Mouse (Mus musculus) MEL (cell line): ENCODE results near the gene Ablim1. TPM values are rescaled to one million over a fixed set of nuclear protein-coding genes. Genes with fewer than 3 reads are reported as not detected.

Source experiments
- DNase-seq: peaks from one replicate; pipeline ENCODE4 v3.0.0; 2011; ENCODE audit warnings: low read depth, low spot score
- H3K27ac ChIP-seq: 2 replicates; pipeline ENCODE4 v1.5.1; 2012; ENCODE audit warnings: low read depth, mild to moderate bottlenecking, control low read depth, low read length, moderate library complexity; ENCODE audit not compliant: control insufficient read depth
- H3K27me3 ChIP-seq, 2 experiments: fragments of 150-350 bp in 1 of 2; sonication (generic) in 1 of 2; 2 replicates each; pipeline ENCODE4 v1.6.1; 2012; ENCODE audit warnings: low read length in 2 of 2, mild to moderate bottlenecking in 2 of 2, improper control_type of control experiment in 1 of 2, moderate library complexity in 1 of 2; ENCODE audit not compliant: insufficient read depth in 2 of 2, control insufficient read depth in 1 of 2
- H3K36me3 ChIP-seq, 2 experiments: 2 replicates each; pipeline ENCODE4 v1.6.1; 2012 to 2014; ENCODE audit warnings: low read length in 2 of 2, improper control_type of control experiment in 1 of 2, inconsistent platforms in 1 of 2, mild to moderate bottlenecking in 1 of 2; ENCODE audit not compliant: insufficient read depth in 2 of 2, control insufficient read depth in 1 of 2
- H3K4me1 ChIP-seq, 2 experiments: fragments of 150-350 bp in 1 of 2; sonication (generic) in 1 of 2; 2 replicates each; pipeline ENCODE4 v1.6.1; 2012; ENCODE audit warnings: low read length in 2 of 2, improper control_type of control experiment in 1 of 2, mild to moderate bottlenecking in 1 of 2; ENCODE audit not compliant: insufficient read depth in 2 of 2, control insufficient read depth in 1 of 2
- H3K4me3 ChIP-seq, 2 experiments: fragments of 150-350 bp in 1 of 2; sonication (generic) in 1 of 2; 2 replicates each; pipeline ENCODE4 v1.5.1; 2012; ENCODE audit warnings: low read depth in 2 of 2, low read length in 2 of 2, mild to moderate bottlenecking in 2 of 2, moderate library complexity in 2 of 2, control low read depth in 1 of 2, improper control_type of control experiment in 1 of 2; ENCODE audit not compliant: control insufficient read depth in 1 of 2, insufficient read depth in 1 of 2
- H3K79me2 ChIP-seq: 2 replicates; pipeline ENCODE4 v1.6.1; 2012; ENCODE audit warnings: mild to moderate bottlenecking, low read length, moderate library complexity; ENCODE audit not compliant: control insufficient read depth, poor library complexity, insufficient read depth
- H3K9ac ChIP-seq: 2 replicates; pipeline ENCODE4 v1.6.1; 2012; ENCODE audit warnings: low read depth, mild to moderate bottlenecking, control low read depth, low read length, moderate library complexity; ENCODE audit not compliant: control insufficient read depth, poor library complexity, severe bottlenecking
- H3K9me3 ChIP-seq: fragments of 150-350 bp; sonication (generic); replicated peaks from 2 replicates; pipeline ENCODE4 v1.6.1; 2012; ENCODE audit warnings: mild to moderate bottlenecking, low read length, improper control_type of control experiment, moderate library complexity; ENCODE audit not compliant: insufficient read depth
- BHLHE40 ChIP-seq: IDR thresholded peaks from 2 replicates; pipeline ENCODE4 v1.6.1; 2012; ENCODE audit warnings: low read depth, mild to moderate bottlenecking, inconsistent platforms, low read length, improper control_type of control experiment, borderline replicate concordance
- CHD2 ChIP-seq: IDR thresholded peaks from 2 replicates; pipeline ENCODE4 v1.6.1; 2011; ENCODE audit warnings: low read length, improper control_type of control experiment
- CTCF ChIP-seq, 3 experiments: IDR thresholded peaks in 2 of 3; conservative IDR thresholded peaks in 1 of 3; 2 replicates each; pipeline ENCODE4 v1.5.1; 2011 to 2012; ENCODE audit warnings: low read length in 3 of 3, low read depth in 2 of 3, mild to moderate bottlenecking in 2 of 3, improper control_type of control experiment in 1 of 3, inconsistent platforms in 1 of 3, mixed read lengths in 1 of 3, moderate library complexity in 1 of 3; ENCODE audit not compliant: control insufficient read depth in 1 of 3, insufficient read depth in 1 of 3, poor library complexity in 1 of 3, severe bottlenecking in 1 of 3
- E2F4 ChIP-seq: IDR thresholded peaks from 2 replicates; pipeline ENCODE4 v1.6.1; 2011; ENCODE audit warnings: low read depth, low read length, improper control_type of control experiment, borderline replicate concordance
- EP300 ChIP-seq, 2 experiments: IDR thresholded peaks; 2 replicates each; pipeline ENCODE4 v1.6.1; 2011; ENCODE audit warnings: improper control_type of control experiment in 2 of 2, low read length in 2 of 2, low read depth in 1 of 2, mild to moderate bottlenecking in 1 of 2
- ETS1 ChIP-seq: IDR thresholded peaks from 2 replicates; pipeline ENCODE4 v1.6.1; 2012; ENCODE audit warnings: low read depth, mild to moderate bottlenecking, inconsistent platforms, low read length, improper control_type of control experiment, moderate library complexity
- GABPA ChIP-seq: IDR thresholded peaks from 2 replicates; pipeline ENCODE4 v1.6.1; 2012; ENCODE audit warnings: low read depth, mild to moderate bottlenecking, inconsistent platforms, low read length, improper control_type of control experiment, moderate library complexity
- JUND ChIP-seq: IDR thresholded peaks from 2 replicates; pipeline ENCODE4 v1.6.1; 2011; ENCODE audit warnings: low read depth, mild to moderate bottlenecking, improper control_type of control experiment, low read length
- KAT2A ChIP-seq: conservative IDR thresholded peaks from 2 replicates; pipeline ENCODE4 v1.6.1; 2012; ENCODE audit warnings: low read depth, low read length, improper control_type of control experiment, inconsistent platforms
- MAX ChIP-seq: IDR thresholded peaks from 2 replicates; pipeline ENCODE4 v1.6.1; 2011; ENCODE audit warnings: low read length, improper control_type of control experiment
- MAZ ChIP-seq: IDR thresholded peaks from 2 replicates; pipeline ENCODE4 v1.6.1; 2012; ENCODE audit warnings: low read depth, mild to moderate bottlenecking, inconsistent platforms, low read length, improper control_type of control experiment
- MEF2A ChIP-seq: IDR thresholded peaks from 2 replicates; pipeline ENCODE4 v1.6.1; 2014; ENCODE audit warnings: low read depth, mild to moderate bottlenecking, inconsistent platforms, low read length, improper control_type of control experiment; ENCODE audit not compliant: poor library complexity, insufficient replicate concordance, severe bottlenecking; ENCODE audit errors: extremely low read depth
- MXI1 ChIP-seq: IDR thresholded peaks from 2 replicates; pipeline ENCODE4 v1.6.1; 2011; ENCODE audit warnings: mild to moderate bottlenecking, low read depth, low read length, improper control_type of control experiment
- MYB ChIP-seq: IDR thresholded peaks from 2 replicates; pipeline ENCODE4 v1.6.1; 2011; ENCODE audit warnings: mild to moderate bottlenecking, low read depth, low read length, improper control_type of control experiment
- MYC ChIP-seq: IDR thresholded peaks from 2 replicates; pipeline ENCODE4 v1.6.1; 2011; ENCODE audit warnings: low read depth, mild to moderate bottlenecking, low read length, improper control_type of control experiment, moderate library complexity
- NRF1 ChIP-seq: IDR thresholded peaks from 2 replicates; pipeline ENCODE4 v1.6.1; 2014; ENCODE audit warnings: low read depth, mild to moderate bottlenecking, inconsistent platforms, low read length, improper control_type of control experiment, moderate library complexity; ENCODE audit not compliant: poor library complexity, insufficient read depth, severe bottlenecking
- POLR2A ChIP-seq, 2 experiments: IDR thresholded peaks; 2 replicates each; pipeline ENCODE4 v1.6.1; 2011 to 2012; ENCODE audit warnings: low read length in 2 of 2, mild to moderate bottlenecking in 2 of 2, control low read depth in 1 of 2, improper control_type of control experiment in 1 of 2, low read depth in 1 of 2, moderate library complexity in 1 of 2; ENCODE audit not compliant: control insufficient read depth in 1 of 2, insufficient read depth in 1 of 2, poor library complexity in 1 of 2
- POLR2AphosphoS2 ChIP-seq: IDR thresholded peaks from 2 replicates; pipeline ENCODE4 v1.6.1; 2011; ENCODE audit warnings: low read length, improper control_type of control experiment
- RAD21 ChIP-seq: IDR thresholded peaks from 2 replicates; pipeline ENCODE4 v1.6.1; 2011; ENCODE audit warnings: mild to moderate bottlenecking, low read depth, low read length, improper control_type of control experiment
- RCOR1 ChIP-seq: IDR thresholded peaks from 2 replicates; pipeline ENCODE4 v1.6.1; 2012; ENCODE audit warnings: low read depth, mild to moderate bottlenecking, inconsistent platforms, low read length, improper control_type of control experiment
- SIN3A ChIP-seq: IDR thresholded peaks from 2 replicates; pipeline ENCODE4 v1.6.1; 2012; ENCODE audit warnings: low read length, improper control_type of control experiment, inconsistent platforms
- SMC3 ChIP-seq: IDR thresholded peaks from 2 replicates; pipeline ENCODE4 v1.6.1; 2011; ENCODE audit warnings: low read depth, low read length, improper control_type of control experiment
- TAL1 ChIP-seq: IDR thresholded peaks from 2 replicates; pipeline ENCODE4 v1.6.1; 2012; ENCODE audit warnings: mild to moderate bottlenecking, inconsistent platforms, low read length, moderate library complexity, mixed read lengths
- TBP ChIP-seq: IDR thresholded peaks from 2 replicates; pipeline ENCODE4 v1.8.0; 2011; ENCODE audit warnings: low read depth, low read length, improper control_type of control experiment
- TCF12 ChIP-seq: IDR thresholded peaks from 2 replicates; pipeline ENCODE4 v1.6.1; 2014; ENCODE audit warnings: low read depth, mild to moderate bottlenecking, inconsistent platforms, low read length, improper control_type of control experiment, moderate library complexity
- UBTF ChIP-seq: IDR thresholded peaks from 2 replicates; pipeline ENCODE4 v1.6.1; 2012; ENCODE audit warnings: low read depth, mild to moderate bottlenecking, inconsistent platforms, low read length, improper control_type of control experiment, moderate library complexity, borderline replicate concordance; ENCODE audit not compliant: insufficient read depth
- USF1 ChIP-seq: IDR thresholded peaks from 2 replicates; pipeline ENCODE4 v1.6.1; 2014; ENCODE audit warnings: low read depth, mild to moderate bottlenecking, inconsistent platforms, low read length, improper control_type of control experiment, moderate library complexity
- USF2 ChIP-seq, 2 experiments: IDR thresholded peaks; 2 replicates each; pipeline ENCODE4 v1.6.1; 2011 to 2012; ENCODE audit warnings: improper control_type of control experiment in 2 of 2, low read length in 2 of 2, borderline replicate concordance in 1 of 2, inconsistent platforms in 1 of 2, low read depth in 1 of 2, mild to moderate bottlenecking in 1 of 2; ENCODE audit not compliant: insufficient read depth in 1 of 2
- ZC3H11A ChIP-seq: IDR thresholded peaks from 2 replicates; pipeline ENCODE4 v1.6.1; 2012; ENCODE audit warnings: low read depth, mild to moderate bottlenecking, inconsistent platforms, low read length, improper control_type of control experiment
- ZKSCAN1 ChIP-seq: IDR thresholded peaks from 2 replicates; pipeline ENCODE4 v1.6.1; 2012; ENCODE audit warnings: low read depth, mild to moderate bottlenecking, inconsistent platforms, low read length, improper control_type of control experiment, moderate library complexity
- ZMIZ1 ChIP-seq: IDR thresholded peaks from 2 replicates; pipeline ENCODE4 v1.6.1; 2012; ENCODE audit warnings: low read depth, mild to moderate bottlenecking, inconsistent platforms, low read length, improper control_type of control experiment, moderate library complexity
- polyA plus RNA-seq, 2 experiments: library from polyadenylated mRNA; stranded (reverse) in 1 of 2; unstranded in 1 of 2; fragments of >175 nt in 1 of 2; fragments of >200 nt in 1 of 2; gene quantifications; 2 replicates each; pipeline versions ENCODE4 v1.2.1 to v1.2.4; 2012; ENCODE audit warnings: low replicate concordance in 2 of 2, low read depth in 1 of 2; ENCODE audit not compliant: insufficient read length in 2 of 2, insufficient read depth in 1 of 2, missing spikeins in 1 of 2
- total RNA-seq: library from RNA; depleted of rRNA; stranded (reverse); fragments of 300-350 nt; gene quantifications from 2 replicates; pipeline ENCODE4 v1.2.3, GENCODE M21; 2012

Ablim1 gene
- total and polyA plus RNA-seq, 3 experiments, result not detected

GRCm38 (mm10) chr19:57361131-57361938 lies 46.6 kb upstream of the Ablim1 start (continued):
- TF ChIP-seq RCOR1 (no peak), EP300 (IDR thresholded peaks at IDR 0.05; ENCODE audit: low read depth in 1 of 2, low read length in 2 of 2) (peak in 1 of 2 experiments; percentile 27; a peak in 2 of 4 replicates), KAT2A (no peak), NRF1 (no peak), MEF2A (no peak), ZC3H11A (no peak), TBP (no peak), TAL1 (no peak), TCF12 (0 out of 2 replicates have a peak, but pooled peaks have one; percentile 47)

GRCm38 (mm10) chr19:57360341-57361130 lies 45.8 kb upstream of the Ablim1 start, which contains the start of gene Fam160b1:
Fam160b1 (plus strand) TSS chr19:57360680.
- peaks cover 0 to 46% of the 10 kb centered on the region in 2 experiments; a peak in 2 of 4 replicates for H3K36me3 ChIP-seq
- H3K9ac ChIP-seq, result peak within 1 kb of the TSS; percentile 92
- H3K9me3 ChIP-seq, result no peaks in the 10 kb centered on the region
- H3K27ac ChIP-seq, result peak within 1 kb of the TSS; percentile 81
- DNase-seq, result peak; percentile 99
- peak within 1 kb of the TSS; percentile 75 to 88 for H3K4me3 ChIP-seq
- H3K27me3 ChIP-seq, result no peaks in the 10 kb centered on the region
- peaks cover 77% of the 10 kb centered on the region for H3K79me2 ChIP-seq
- H3K4me1 ChIP-seq, result peaks cover 19 to 36% of the 10 kb centered on the region in 2 experiments
- TF ChIP-seq MAZ (peak; percentile 91), MYB (0 out of 2 replicates have a peak, but pooled peaks have one; percentile 31), ZKSCAN1 (no peak), USF2 (IDR thresholded peaks at IDR 0.05; ENCODE audit: borderline replicate concordance in 1 of 2, insufficient read depth in 1 of 2, low read depth in 1 of 2, low read length in 2 of 2) (no peak), POLR2A (IDR thresholded peaks at IDR 0.05; ENCODE audit: control insufficient read depth in 1 of 2, insufficient read depth in 1 of 2, low read depth in 1 of 2, low read length in 2 of 2, poor library complexity in 1 of 2) (peak; percentile 56 to 95), SMC3 (peak; percentile 25; the same call in 1 of the 2 replicates), TCF12 (peak; percentile 39; the same call in 1 of the 2 replicates), UBTF (no peak), BHLHE40 (no peak), ZMIZ1 (peak; percentile 84; the same call in 1 of the 2 replicates), GABPA (no peak), MAX (peak; percentile 99), E2F4 (no peak), JUND (no peak), RAD21 (no peak; the same call in 1 of the 2 replicates), CHD2 (no peak), ETS1 (peak; percentile 59), TAL1 (no peak), MXI1 (peak; percentile 99), USF1 (peak; percentile 90), SIN3A (peak; percentile 98), ZC3H11A (no peak), MYC (peak; percentile 100), CTCF (IDR thresholded peaks at IDR 0.05 in 2 of 3, conservative IDR thresholded peaks at IDR 0.05 in 1 of 3; ENCODE audit: control insufficient read depth in 1 of 3, insufficient read depth in 1 of 3, low read depth in 2 of 3, low read length in 3 of 3, poor library complexity in 1 of 3, severe bottlenecking in 1 of 3) (peak in 2 of 3 experiments; percentile 76 to 89; a peak in 5 of 6 replicates), POLR2AphosphoS2 (peak; percentile 74)
